Mouse (Mus musculus) intestine, postnatal 0 days (tissue): ENCODE results near the gene Gnl2. TPM values are rescaled to one million over a fixed set of nuclear protein-coding genes. Genes with fewer than 3 reads are reported as not detected.

Source experiments
- ATAC-seq: fragments of 200-750 bp; cut with Nextera tagmentation; 2 replicates; pipeline ENCODE4 v1.8.0; 2017; ENCODE audit warnings: mild to moderate bottlenecking, moderate TSS enrichment, moderate library complexity
- H3K27ac ChIP-seq: fragments of 300-500 bp; sonication (generic); 2 replicates; pipeline ENCODE4 v1.5.1; 2014; ENCODE audit warnings: mild to moderate bottlenecking, low read depth, low read length, moderate library complexity
- H3K27me3 ChIP-seq: fragments of 300-500 bp; sonication (generic); replicated peaks from 2 replicates; pipeline ENCODE4 v1.6.1; 2014; ENCODE audit warnings: low read length, mixed read lengths; ENCODE audit not compliant: control insufficient read depth, insufficient read depth
- H3K36me3 ChIP-seq: fragments of 300-500 bp; sonication (generic); 2 replicates; pipeline ENCODE4 v1.6.1; 2014; ENCODE audit warnings: mild to moderate bottlenecking, moderate library complexity; ENCODE audit not compliant: control insufficient read depth, insufficient read depth
- H3K4me1 ChIP-seq: fragments of 300-500 bp; sonication (generic); replicated peaks from 2 replicates; pipeline ENCODE4 v1.6.1; 2014; ENCODE audit warnings: antibody characterized with exemption, low read length, mixed read lengths; ENCODE audit not compliant: control insufficient read depth, insufficient read depth
- H3K4me2 ChIP-seq: fragments of 300-500 bp; sonication (generic); replicated peaks from 2 replicates; pipeline ENCODE4 v1.6.1; 2014; ENCODE audit warnings: low read depth, mild to moderate bottlenecking, moderate library complexity
- H3K4me3 ChIP-seq: fragments of 300-500 bp; sonication (generic); 2 replicates; pipeline ENCODE4 v1.5.1; 2014; ENCODE audit warnings: low read depth, low read length
- H3K9ac ChIP-seq: fragments of 300-500 bp; sonication (generic); 2 replicates; pipeline ENCODE4 v1.6.1; 2014; ENCODE audit warnings: mild to moderate bottlenecking, low read depth, low read length
- H3K9me3 ChIP-seq: fragments of 300-500 bp; sonication (generic); 2 replicates; pipeline ENCODE4 v1.6.1; 2016; ENCODE audit warnings: mixed run types; ENCODE audit not compliant: control insufficient read depth
- CTCF ChIP-seq: sonication (generic); IDR thresholded peaks from 2 replicates; pipeline ENCODE4 v1.5.1; 2016; ENCODE audit warnings: low read depth, mild to moderate bottlenecking, control low read depth, antibody characterized with exemption, moderate library complexity
- WGBS: fragments of 180-500 bp; shearing (Covaris S2); extraction: QIAGEN DNeasy Blood & Tissue Kit; methylation state at CpG from one replicate; pipeline ENCODE4 v1.1.7; 2014; 5-methylcytosine and 5-hydroxymethylcytosine counted together
- polyA plus RNA-seq: library from polyadenylated mRNA; unstranded; fragments of >200 nt; fragmentation: Nextera tagmentation; extraction: Ambion mirVana; gene quantifications from 2 replicates; pipeline ENCODE4 v1.2.1, GENCODE M21; 2015

Gene Gnl2
- polyA plus RNA-seq, 1 experiment from 2014 or later = 28.6 TPM

- Histone ChIP-seq H3K27ac (no peak overlapping the region), H3K36me3 (no peaks in the 10 kb centered on the region), H3K9me3 (no peaks in the 10 kb centered on the region), H3K4me2 (no peak overlapping the region), H3K9ac (no peak overlapping the region), H3K4me1 (no peaks in the 10 kb centered on the region), H3K4me3 (no peak overlapping the region), H3K27me3 (no peaks in the 10 kb centered on the region)
- WGBS = 78% methylated on average over 3 of the region's 3 CpGs
- no peak for ATAC-seq
- TF ChIP-seq CTCF = no peak
Measured at GRCm38 (mm10) chr4:124999548-124999947, 16.8 kb upstream of the Gnl2 start.

GRCm38 (mm10) chr4:125002978-125003377, 13.4 kb upstream of the Gnl2 start:
- WGBS = 34% methylated on average over 8 of the region's 8 CpGs
- Histone ChIP-seq H3K9ac (no peak overlapping the region), H3K9me3 (no peaks in the 10 kb centered on the region), H3K27ac (no peak overlapping the region), H3K36me3 (no peaks in the 10 kb centered on the region), H3K27me3 (peaks cover 8% of the 10 kb centered on the region; the same call in 1 of the 2 replicates), H3K4me1 (no peaks in the 10 kb centered on the region), H3K4me2 (no peak overlapping the region; the same call in 1 of the 2 replicates), H3K4me3 (no peak overlapping the region)
- peak; percentile 63; the same call in 1 of the 2 replicates for ATAC-seq
- TF ChIP-seq CTCF = no peak

GRCm38 (mm10) chr4:125004886-125005285, 11.5 kb upstream of the Gnl2 start:
- WGBS = 48% methylated on average over 12 of the region's 12 CpGs
- Histone ChIP-seq H3K9ac (no peak overlapping the region), H3K4me2 (no peak overlapping the region), H3K27ac (no peak overlapping the region), H3K4me3 (no peak overlapping the region), H3K4me1 (no peaks in the 10 kb centered on the region), H3K9me3 (no peaks in the 10 kb centered on the region), H3K27me3 (peaks cover 8% of the 10 kb centered on the region; the same call in 1 of the 2 replicates), H3K36me3 (no peaks in the 10 kb centered on the region)
- no peak for TF ChIP-seq CTCF
- ATAC-seq = no peak

- Histone ChIP-seq H3K9me3 (no peaks in the 10 kb centered on the region), H3K27ac (no peak overlapping the region), H3K9ac (no peak overlapping the region), H3K4me1 (no peaks in the 10 kb centered on the region), H3K4me3 (no peak overlapping the region), H3K36me3 (no peaks in the 10 kb centered on the region), H3K27me3 (peaks cover 8% of the 10 kb centered on the region; the same call in 1 of the 2 replicates), H3K4me2 (no peak overlapping the region)
- WGBS = 59% methylated on average over 15 of the region's 15 CpGs
- no peak for TF ChIP-seq CTCF
- ATAC-seq = no peak
Measured at GRCm38 (mm10) chr4:125007460-125007859, 8.9 kb upstream of the Gnl2 start.

- no peak for ATAC-seq
- H3K4me1 ChIP-seq = no peaks in the 10 kb centered on the region
- 54% methylated on average over 6 of the region's 6 CpGs for WGBS
- no peaks in the 10 kb centered on the region for H3K9me3 ChIP-seq
- H3K27ac ChIP-seq = no peak overlapping the region
- no peak for TF ChIP-seq CTCF
- H3K36me3 ChIP-seq = no peaks in the 10 kb centered on the region
- H3K4me2 ChIP-seq = no peak overlapping the region
- no peak overlapping the region for H3K4me3 ChIP-seq
- H3K27me3 ChIP-seq = peaks cover 8% of the 10 kb centered on the region; the same call in 1 of the 2 replicates
- no peak overlapping the region for H3K9ac ChIP-seq
Measured at GRCm38 (mm10) chr4:125008220-125008619, 8.2 kb upstream of the Gnl2 start.

- no peak overlapping the region for H3K4me2 ChIP-seq
- peaks cover 8% of the 10 kb centered on the region; the same call in 1 of the 2 replicates for H3K27me3 ChIP-seq
- H3K4me3 ChIP-seq = no peak overlapping the region
- no peaks in the 10 kb centered on the region for H3K9me3 ChIP-seq
- no peak for ATAC-seq
- H3K36me3 ChIP-seq = no peaks in the 10 kb centered on the region
- H3K4me1 ChIP-seq = no peaks in the 10 kb centered on the region
- H3K27ac ChIP-seq = no peak overlapping the region
- 52% methylated on average over 8 of the region's 8 CpGs for WGBS
- no peak for TF ChIP-seq CTCF
- H3K9ac ChIP-seq = no peak overlapping the region
Measured at GRCm38 (mm10) chr4:125008712-125009111, 7.7 kb upstream of the Gnl2 start.

GRCm38 (mm10) chr4:125017431-125017830, 1.0 kb downstream of the Gnl2 start:
- Histone ChIP-seq H3K4me1 (no peaks in the 10 kb centered on the region), H3K9me3 (no peaks in the 10 kb centered on the region), H3K4me2 (no peak overlapping the region), H3K4me3 (no peak overlapping the region), H3K36me3 (no peaks in the 10 kb centered on the region), H3K9ac (no peak overlapping the region), H3K27me3 (no peaks in the 10 kb centered on the region), H3K27ac (no peak overlapping the region)
- no peak for ATAC-seq
- WGBS = 73% methylated on average over 11 of the region's 11 CpGs
- no peak for TF ChIP-seq CTCF
